Mouse (Mus musculus) bone marrow macrophage, adult 2 months (primary cell): ENCODE data around the gene Ttyh3. TPM values are rescaled to one million over a fixed set of nuclear protein-coding genes. Genes with fewer than 3 reads are reported as not detected.

Experiments used
- H3K27ac ChIP-seq: 2 replicates; pipeline ENCODE4 v1.5.1; 2012; ENCODE audit warnings: low read depth, low read length; ENCODE audit not compliant: insufficient read depth
- H3K4me1 ChIP-seq: 2 replicates; pipeline ENCODE4 v1.6.1; 2012; ENCODE audit warnings: low read length; ENCODE audit not compliant: control insufficient read depth, insufficient read depth
- H3K4me3 ChIP-seq: 2 replicates; pipeline ENCODE4 v1.5.1; 2012; ENCODE audit warnings: mild to moderate bottlenecking, low read length, moderate library complexity; ENCODE audit not compliant: insufficient read depth
- CTCF ChIP-seq: IDR thresholded peaks from 2 replicates; pipeline ENCODE4 v1.5.1; 2012; ENCODE audit warnings: low read depth, mild to moderate bottlenecking, low read length, moderate library complexity
- POLR2A ChIP-seq: IDR thresholded peaks from 2 replicates; pipeline ENCODE4 v1.6.1; 2012; ENCODE audit warnings: mild to moderate bottlenecking, low read depth, low read length, borderline replicate concordance
- polyA plus RNA-seq: library from polyadenylated mRNA; stranded (reverse); fragments of >200 nt; gene quantifications from 2 replicates; pipeline ENCODE4 v1.2.4, GENCODE M21; 2012; ENCODE audit not compliant: missing spikeins, insufficient read depth, insufficient read length

The Ttyh3 gene
- polyA plus RNA-seq, 1 experiment, result 91.5 TPM

DNA sequence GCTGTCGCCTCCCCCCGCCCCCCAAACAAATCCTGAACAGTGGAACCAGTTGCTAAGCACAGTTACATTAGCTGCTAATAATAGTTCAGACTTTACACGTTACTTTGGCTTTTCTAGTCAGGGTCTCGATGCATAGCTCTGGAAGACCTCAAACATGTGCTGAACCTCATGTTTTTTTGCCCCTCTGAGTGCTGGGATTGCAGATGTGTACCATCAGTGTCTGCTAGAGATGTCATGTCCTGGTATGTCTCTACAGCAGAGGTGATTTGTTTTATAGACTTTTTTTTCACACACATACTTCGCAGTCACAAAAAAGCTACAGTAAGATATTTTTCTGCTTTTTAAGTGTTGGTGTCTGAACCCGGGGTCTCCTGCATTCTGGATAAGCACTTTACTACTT lies 23.3 kb upstream of the Ttyh3 start:
- Histone ChIP-seq H3K27ac (no peak overlapping the region), H3K4me3 (no peak overlapping the region), H3K4me1 (no peaks in the 10 kb centered on the region)
- TF ChIP-seq POLR2A (no peak), CTCF (no peak)

DNA sequence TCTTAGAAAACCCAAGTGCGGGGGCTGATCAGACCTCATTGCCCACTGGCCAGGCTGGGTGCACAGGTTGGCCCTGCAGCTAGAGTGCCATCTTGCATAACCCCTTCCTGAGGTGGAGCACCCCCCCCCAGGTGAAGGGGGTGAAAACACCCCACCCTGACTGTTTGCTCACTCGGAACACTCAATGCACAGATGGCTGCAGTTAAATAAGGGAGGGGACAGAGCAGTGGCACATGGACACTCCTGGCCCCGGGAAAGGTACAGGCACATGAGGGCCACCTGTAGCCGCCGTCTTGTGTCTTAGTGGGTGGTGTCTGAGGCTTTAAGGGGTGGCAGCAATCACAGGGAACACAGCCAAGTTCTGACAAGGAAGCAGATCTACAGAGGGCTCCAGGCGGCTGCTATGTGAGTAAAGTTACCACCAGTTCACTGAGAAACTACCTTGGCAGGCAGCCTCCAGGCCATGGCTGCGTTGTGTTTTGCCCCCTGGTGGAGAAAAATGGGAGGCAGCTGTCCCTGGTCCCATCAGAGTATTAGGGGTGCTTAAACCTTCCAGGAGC lies 14.9 kb upstream of the Ttyh3 start:
- peaks cover 15% of the 10 kb centered on the region for H3K4me1 ChIP-seq
- H3K27ac ChIP-seq, result no peak overlapping the region
- no peak overlapping the region for H3K4me3 ChIP-seq
- TF ChIP-seq CTCF (peak; percentile 45; the same call in 1 of the 2 replicates), POLR2A (no peak)

DNA sequence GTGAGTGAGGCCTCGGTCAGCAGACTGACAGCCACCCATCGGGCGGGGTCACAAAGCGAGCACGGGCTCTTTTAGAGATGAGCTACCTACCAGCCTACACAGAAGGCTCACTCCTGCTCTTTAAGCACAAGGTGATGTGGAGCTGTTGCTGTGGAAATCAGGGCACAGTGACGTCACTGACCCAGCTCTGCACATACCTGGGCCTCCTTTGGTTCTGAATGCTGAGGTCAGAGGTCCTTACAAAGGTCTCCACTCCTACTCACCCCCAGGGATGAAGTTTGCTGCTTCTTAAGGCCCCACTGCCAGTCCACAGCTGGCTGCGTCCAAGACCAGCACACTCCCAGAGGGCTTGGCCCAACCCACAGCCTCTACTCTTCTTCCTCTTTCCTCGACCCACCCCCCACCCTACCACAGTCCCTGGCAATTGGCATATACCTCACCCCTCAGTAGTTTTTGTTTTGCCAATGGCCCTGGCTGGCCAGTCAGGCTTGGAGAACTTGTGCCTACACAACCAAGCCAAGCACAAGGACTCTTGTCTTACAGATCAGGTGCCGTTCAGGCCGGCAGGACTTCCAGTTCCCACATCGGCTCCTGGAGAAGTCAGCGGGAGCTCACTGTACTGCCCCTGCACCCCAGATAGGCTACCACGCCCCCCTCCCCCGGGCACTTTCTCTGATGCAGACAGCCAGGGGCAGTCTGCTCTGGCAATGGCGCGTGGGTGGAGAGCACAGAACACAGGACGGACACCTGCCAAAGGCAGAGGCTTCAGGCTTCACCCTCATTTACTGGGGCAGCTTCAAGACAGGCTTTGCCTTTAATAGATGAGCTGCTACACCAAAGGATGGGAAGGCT lies 14.1 kb upstream of the Ttyh3 start:
- no peak overlapping the region for H3K4me3 ChIP-seq
- H3K27ac ChIP-seq, result no peak overlapping the region
- peaks cover 15% of the 10 kb centered on the region for H3K4me1 ChIP-seq
- TF ChIP-seq POLR2A (no peak), CTCF (no peak)

GRCm38 (mm10) chr5:140661875-140662643 lies 13.2 kb upstream of the Ttyh3 start:
- Histone ChIP-seq H3K27ac (no peak overlapping the region), H3K4me1 (peaks cover 15% of the 10 kb centered on the region), H3K4me3 (no peak overlapping the region)
- TF ChIP-seq CTCF, result no peak

GRCm38 (mm10) chr5:140661427-140661826 lies 12.6 kb upstream of the Ttyh3 start:
- Histone ChIP-seq H3K4me1 (peaks cover 15% of the 10 kb centered on the region), H3K27ac (no peak overlapping the region), H3K4me3 (no peak overlapping the region)
- TF ChIP-seq POLR2A, result no peak
- no peak for TF ChIP-seq CTCF

- Histone ChIP-seq H3K4me3 (no peak overlapping the region), H3K4me1 (peaks cover 15% of the 10 kb centered on the region), H3K27ac (no peak overlapping the region)
- no peak for TF ChIP-seq POLR2A
- TF ChIP-seq CTCF, result no peak
Measured at GRCm38 (mm10) chr5:140660398-140660797, 11.6 kb upstream of the Ttyh3 start.

DNA sequence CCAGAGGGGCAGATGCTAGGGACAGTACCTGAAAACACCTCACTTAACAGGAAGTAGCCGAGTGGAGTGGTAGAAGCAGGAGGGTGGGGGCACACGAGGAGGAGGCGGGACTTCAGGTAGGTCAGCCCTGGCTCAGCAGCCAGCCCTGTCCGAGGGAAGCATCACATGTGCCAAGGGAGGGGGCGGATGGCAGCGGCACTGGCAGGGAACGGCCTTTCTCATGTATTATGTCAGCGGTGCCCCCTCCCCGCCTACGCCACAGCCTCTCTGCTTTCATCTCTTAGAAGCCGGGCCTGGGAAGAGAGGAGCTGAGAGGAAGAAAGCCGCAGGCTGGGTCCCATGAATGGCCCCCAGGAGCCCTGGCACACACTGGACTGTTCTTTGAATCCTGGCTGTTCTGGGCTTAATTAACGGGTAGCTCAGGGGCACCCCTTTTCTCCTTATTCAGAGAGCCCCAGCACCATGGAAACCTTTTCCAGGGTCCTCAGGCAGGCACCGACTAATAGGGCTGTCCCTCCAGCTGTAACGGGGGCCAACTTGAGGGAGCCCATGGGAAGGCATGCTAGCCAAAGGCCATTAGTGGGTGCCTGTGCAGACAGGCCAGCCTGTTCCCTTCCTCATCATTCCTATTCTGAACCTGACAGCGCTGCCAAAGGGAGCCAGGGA lies 10.9 kb upstream of the Ttyh3 start:
- TF ChIP-seq CTCF, result no peak
- TF ChIP-seq POLR2A, result no peak
- no peak overlapping the region for H3K27ac ChIP-seq
- H3K4me3 ChIP-seq, result no peak overlapping the region
- peaks cover 15% of the 10 kb centered on the region for H3K4me1 ChIP-seq

GRCm38 (mm10) chr5:140654096-140654845 lies 5.4 kb upstream of the Ttyh3 start:
- Histone ChIP-seq H3K4me1 (peaks cover 15% of the 10 kb centered on the region), H3K27ac (no peak overlapping the region), H3K4me3 (no peak overlapping the region)
- TF ChIP-seq POLR2A (no peak), CTCF (no peak)

GRCm38 (mm10) chr5:140652587-140652986 lies 3.8 kb upstream of the Ttyh3 start:
- TF ChIP-seq CTCF (no peak), POLR2A (no peak)
- Histone ChIP-seq H3K4me3 (no peak overlapping the region), H3K4me1 (peaks cover 19% of the 10 kb centered on the region), H3K27ac (no peak overlapping the region)
